Mouse (Mus musculus) MEL (cell line): ENCODE data around the gene Stradb. TPM values are rescaled to one million over a fixed set of nuclear protein-coding genes. Genes with fewer than 3 reads are reported as not detected.

ENCODE experiments used
- DNase-seq: peaks from one replicate; pipeline ENCODE4 v3.0.0; 2011; ENCODE audit warnings: low read depth, low spot score
- H3K27ac ChIP-seq: 2 replicates; pipeline ENCODE4 v1.5.1; 2012; ENCODE audit warnings: low read depth, mild to moderate bottlenecking, control low read depth, low read length, moderate library complexity; ENCODE audit not compliant: control insufficient read depth
- H3K27me3 ChIP-seq, 2 experiments: fragments of 150-350 bp in 1 of 2; sonication (generic) in 1 of 2; 2 replicates each; pipeline ENCODE4 v1.6.1; 2012; ENCODE audit warnings: low read length in 2 of 2, mild to moderate bottlenecking in 2 of 2, improper control_type of control experiment in 1 of 2, moderate library complexity in 1 of 2; ENCODE audit not compliant: insufficient read depth in 2 of 2, control insufficient read depth in 1 of 2
- H3K36me3 ChIP-seq, 2 experiments: 2 replicates each; pipeline ENCODE4 v1.6.1; 2012 to 2014; ENCODE audit warnings: low read length in 2 of 2, improper control_type of control experiment in 1 of 2, inconsistent platforms in 1 of 2, mild to moderate bottlenecking in 1 of 2; ENCODE audit not compliant: insufficient read depth in 2 of 2, control insufficient read depth in 1 of 2
- H3K4me1 ChIP-seq, 2 experiments: fragments of 150-350 bp in 1 of 2; sonication (generic) in 1 of 2; 2 replicates each; pipeline ENCODE4 v1.6.1; 2012; ENCODE audit warnings: low read length in 2 of 2, improper control_type of control experiment in 1 of 2, mild to moderate bottlenecking in 1 of 2; ENCODE audit not compliant: insufficient read depth in 2 of 2, control insufficient read depth in 1 of 2
- H3K4me3 ChIP-seq, 2 experiments: fragments of 150-350 bp in 1 of 2; sonication (generic) in 1 of 2; 2 replicates each; pipeline ENCODE4 v1.5.1; 2012; ENCODE audit warnings: low read depth in 2 of 2, low read length in 2 of 2, mild to moderate bottlenecking in 2 of 2, moderate library complexity in 2 of 2, control low read depth in 1 of 2, improper control_type of control experiment in 1 of 2; ENCODE audit not compliant: control insufficient read depth in 1 of 2, insufficient read depth in 1 of 2
- H3K79me2 ChIP-seq: 2 replicates; pipeline ENCODE4 v1.6.1; 2012; ENCODE audit warnings: mild to moderate bottlenecking, low read length, moderate library complexity; ENCODE audit not compliant: control insufficient read depth, poor library complexity, insufficient read depth
- H3K9ac ChIP-seq: 2 replicates; pipeline ENCODE4 v1.6.1; 2012; ENCODE audit warnings: low read depth, mild to moderate bottlenecking, control low read depth, low read length, moderate library complexity; ENCODE audit not compliant: control insufficient read depth, poor library complexity, severe bottlenecking
- H3K9me3 ChIP-seq: fragments of 150-350 bp; sonication (generic); replicated peaks from 2 replicates; pipeline ENCODE4 v1.6.1; 2012; ENCODE audit warnings: mild to moderate bottlenecking, low read length, improper control_type of control experiment, moderate library complexity; ENCODE audit not compliant: insufficient read depth
- BHLHE40 ChIP-seq: IDR thresholded peaks from 2 replicates; pipeline ENCODE4 v1.6.1; 2012; ENCODE audit warnings: low read depth, mild to moderate bottlenecking, inconsistent platforms, low read length, improper control_type of control experiment, borderline replicate concordance
- CHD1 ChIP-seq: IDR thresholded peaks from 2 replicates; pipeline ENCODE4 v1.6.1; 2012; ENCODE audit warnings: low read depth, mild to moderate bottlenecking, inconsistent platforms, low read length, improper control_type of control experiment
- CHD2 ChIP-seq: IDR thresholded peaks from 2 replicates; pipeline ENCODE4 v1.6.1; 2011; ENCODE audit warnings: low read length, improper control_type of control experiment
- CTCF ChIP-seq, 3 experiments: IDR thresholded peaks in 2 of 3; conservative IDR thresholded peaks in 1 of 3; 2 replicates each; pipeline ENCODE4 v1.5.1; 2011 to 2012; ENCODE audit warnings: low read length in 3 of 3, low read depth in 2 of 3, mild to moderate bottlenecking in 2 of 3, improper control_type of control experiment in 1 of 3, inconsistent platforms in 1 of 3, mixed read lengths in 1 of 3, moderate library complexity in 1 of 3; ENCODE audit not compliant: control insufficient read depth in 1 of 3, insufficient read depth in 1 of 3, poor library complexity in 1 of 3, severe bottlenecking in 1 of 3
- ETS1 ChIP-seq: IDR thresholded peaks from 2 replicates; pipeline ENCODE4 v1.6.1; 2012; ENCODE audit warnings: low read depth, mild to moderate bottlenecking, inconsistent platforms, low read length, improper control_type of control experiment, moderate library complexity
- GABPA ChIP-seq: IDR thresholded peaks from 2 replicates; pipeline ENCODE4 v1.6.1; 2012; ENCODE audit warnings: low read depth, mild to moderate bottlenecking, inconsistent platforms, low read length, improper control_type of control experiment, moderate library complexity
- HCFC1 ChIP-seq: IDR thresholded peaks from 2 replicates; pipeline ENCODE4 v1.6.1; 2012; ENCODE audit warnings: low read depth, mild to moderate bottlenecking, inconsistent platforms, low read length, improper control_type of control experiment, moderate library complexity
- JUND ChIP-seq: IDR thresholded peaks from 2 replicates; pipeline ENCODE4 v1.6.1; 2011; ENCODE audit warnings: low read depth, mild to moderate bottlenecking, improper control_type of control experiment, low read length
- KAT2A ChIP-seq: conservative IDR thresholded peaks from 2 replicates; pipeline ENCODE4 v1.6.1; 2012; ENCODE audit warnings: low read depth, low read length, improper control_type of control experiment, inconsistent platforms
- MAZ ChIP-seq: IDR thresholded peaks from 2 replicates; pipeline ENCODE4 v1.6.1; 2012; ENCODE audit warnings: low read depth, mild to moderate bottlenecking, inconsistent platforms, low read length, improper control_type of control experiment
- MEF2A ChIP-seq: IDR thresholded peaks from 2 replicates; pipeline ENCODE4 v1.6.1; 2014; ENCODE audit warnings: low read depth, mild to moderate bottlenecking, inconsistent platforms, low read length, improper control_type of control experiment; ENCODE audit not compliant: poor library complexity, insufficient replicate concordance, severe bottlenecking; ENCODE audit errors: extremely low read depth
- MXI1 ChIP-seq: IDR thresholded peaks from 2 replicates; pipeline ENCODE4 v1.6.1; 2011; ENCODE audit warnings: mild to moderate bottlenecking, low read depth, low read length, improper control_type of control experiment
- MYB ChIP-seq: IDR thresholded peaks from 2 replicates; pipeline ENCODE4 v1.6.1; 2011; ENCODE audit warnings: mild to moderate bottlenecking, low read depth, low read length, improper control_type of control experiment
- MYC ChIP-seq: IDR thresholded peaks from 2 replicates; pipeline ENCODE4 v1.6.1; 2011; ENCODE audit warnings: low read depth, mild to moderate bottlenecking, low read length, improper control_type of control experiment, moderate library complexity
- NELFE ChIP-seq: IDR thresholded peaks from 2 replicates; pipeline ENCODE4 v1.6.1; 2011; ENCODE audit warnings: low read depth, low read length, improper control_type of control experiment
- NRF1 ChIP-seq: IDR thresholded peaks from 2 replicates; pipeline ENCODE4 v1.6.1; 2014; ENCODE audit warnings: low read depth, mild to moderate bottlenecking, inconsistent platforms, low read length, improper control_type of control experiment, moderate library complexity; ENCODE audit not compliant: poor library complexity, insufficient read depth, severe bottlenecking
- POLR2AphosphoS2 ChIP-seq: IDR thresholded peaks from 2 replicates; pipeline ENCODE4 v1.6.1; 2011; ENCODE audit warnings: low read length, improper control_type of control experiment
- POLR2AphosphoS5 ChIP-seq: IDR thresholded peaks from 2 replicates; pipeline ENCODE4 v1.6.1; 2012; ENCODE audit warnings: low read depth, borderline replicate concordance, mild to moderate bottlenecking, inconsistent platforms, low read length, moderate library complexity, mixed read lengths
- RCOR1 ChIP-seq: IDR thresholded peaks from 2 replicates; pipeline ENCODE4 v1.6.1; 2012; ENCODE audit warnings: low read depth, mild to moderate bottlenecking, inconsistent platforms, low read length, improper control_type of control experiment
- SIN3A ChIP-seq: IDR thresholded peaks from 2 replicates; pipeline ENCODE4 v1.6.1; 2012; ENCODE audit warnings: low read length, improper control_type of control experiment, inconsistent platforms
- SMC3 ChIP-seq: IDR thresholded peaks from 2 replicates; pipeline ENCODE4 v1.6.1; 2011; ENCODE audit warnings: low read depth, low read length, improper control_type of control experiment
- TBP ChIP-seq: IDR thresholded peaks from 2 replicates; pipeline ENCODE4 v1.8.0; 2011; ENCODE audit warnings: low read depth, low read length, improper control_type of control experiment
- TCF12 ChIP-seq: IDR thresholded peaks from 2 replicates; pipeline ENCODE4 v1.6.1; 2014; ENCODE audit warnings: low read depth, mild to moderate bottlenecking, inconsistent platforms, low read length, improper control_type of control experiment, moderate library complexity
- UBTF ChIP-seq: IDR thresholded peaks from 2 replicates; pipeline ENCODE4 v1.6.1; 2012; ENCODE audit warnings: low read depth, mild to moderate bottlenecking, inconsistent platforms, low read length, improper control_type of control experiment, moderate library complexity, borderline replicate concordance; ENCODE audit not compliant: insufficient read depth
- USF1 ChIP-seq: IDR thresholded peaks from 2 replicates; pipeline ENCODE4 v1.6.1; 2014; ENCODE audit warnings: low read depth, mild to moderate bottlenecking, inconsistent platforms, low read length, improper control_type of control experiment, moderate library complexity
- USF2 ChIP-seq, 2 experiments: IDR thresholded peaks; 2 replicates each; pipeline ENCODE4 v1.6.1; 2011 to 2012; ENCODE audit warnings: improper control_type of control experiment in 2 of 2, low read length in 2 of 2, borderline replicate concordance in 1 of 2, inconsistent platforms in 1 of 2, low read depth in 1 of 2, mild to moderate bottlenecking in 1 of 2; ENCODE audit not compliant: insufficient read depth in 1 of 2
- ZMIZ1 ChIP-seq: IDR thresholded peaks from 2 replicates; pipeline ENCODE4 v1.6.1; 2012; ENCODE audit warnings: low read depth, mild to moderate bottlenecking, inconsistent platforms, low read length, improper control_type of control experiment, moderate library complexity
- polyA plus RNA-seq, 2 experiments: library from polyadenylated mRNA; stranded (reverse) in 1 of 2; unstranded in 1 of 2; fragments of >175 nt in 1 of 2; fragments of >200 nt in 1 of 2; gene quantifications; 2 replicates each; pipeline versions ENCODE4 v1.2.1 to v1.2.4; 2012; ENCODE audit warnings: low replicate concordance in 2 of 2, low read depth in 1 of 2; ENCODE audit not compliant: insufficient read length in 2 of 2, insufficient read depth in 1 of 2, missing spikeins in 1 of 2
- total RNA-seq: library from RNA; depleted of rRNA; stranded (reverse); fragments of 300-350 nt; gene quantifications from 2 replicates; pipeline ENCODE4 v1.2.3, GENCODE M21; 2012

Stradb gene
- total and polyA plus RNA-seq, 3 experiments: 4.2 to 11.1 TPM; not detected in 1

DNA sequence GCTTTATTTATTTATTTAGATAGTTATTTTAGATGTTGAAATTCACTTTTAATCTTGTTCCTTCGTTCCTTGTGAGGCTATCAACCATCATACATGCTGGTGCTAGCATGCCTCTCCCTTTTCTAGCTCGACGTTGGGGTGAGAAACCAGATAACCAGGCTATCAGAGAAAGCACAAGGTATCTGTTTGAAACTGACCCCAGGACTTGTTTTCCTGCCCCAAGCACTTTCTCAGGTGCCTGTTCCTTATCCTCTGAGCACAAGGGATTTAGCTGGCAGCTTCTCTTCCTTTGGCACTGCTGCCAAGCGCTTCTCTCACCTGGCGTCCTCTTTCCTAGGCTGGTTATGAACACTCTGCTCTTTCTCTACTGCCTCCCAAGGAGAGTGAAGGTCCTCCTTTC, 10.9 kb upstream of the Stradb start (continued):
- TF ChIP-seq USF1 (no peak), NRF1 (no peak), TBP (no peak), CHD1 (no peak; the same call in 1 of the 2 replicates), JUND (no peak), BHLHE40 (peak; percentile 64; the same call in 1 of the 2 replicates), MXI1 (peak; percentile 16; the same call in 1 of the 2 replicates), RCOR1 (peak; percentile 74), MYC (peak; percentile 35; the same call in 1 of the 2 replicates), TCF12 (peak; percentile 93), NELFE (no peak), UBTF (no peak), CTCF (IDR thresholded peaks at IDR 0.05 in 2 of 3, conservative IDR thresholded peaks at IDR 0.05 in 1 of 3; ENCODE audit: control insufficient read depth in 1 of 3, insufficient read depth in 1 of 3, low read depth in 2 of 3, low read length in 3 of 3, poor library complexity in 1 of 3, severe bottlenecking in 1 of 3) (no peak), MEF2A (no peak), GABPA (no peak)

DNA sequence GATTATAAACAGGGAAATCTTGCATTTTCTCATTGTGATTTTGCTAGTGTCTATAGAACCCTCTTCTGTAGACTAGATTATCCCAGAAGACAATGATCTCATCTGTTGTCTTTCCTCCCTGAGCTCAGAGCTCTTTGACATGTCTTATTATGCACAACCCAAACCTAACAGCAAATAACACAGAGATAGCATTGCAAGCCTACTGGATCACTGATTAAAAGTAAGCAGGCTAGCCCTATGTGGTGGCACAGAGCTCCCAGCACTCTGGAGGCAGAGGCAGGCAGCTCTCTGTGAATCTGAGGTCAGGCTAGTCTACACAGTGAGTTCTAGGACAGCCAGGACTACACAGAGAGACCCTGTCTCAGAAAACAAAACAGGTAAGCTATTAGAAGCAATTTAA, 10.5 kb upstream of the Stradb start:
- peaks cover 46 to 49% of the 10 kb centered on the region in 2 experiments for H3K4me1 ChIP-seq
- peak; percentile 24 for DNase-seq
- H3K9ac ChIP-seq: no peak overlapping the region

More for the DNA sequence above, 10.5 kb upstream of the Stradb start:
- no peak overlapping the region for H3K4me3 ChIP-seq
- no peaks in the 10 kb centered on the region for H3K27me3 ChIP-seq
- peaks cover 5 to 62% of the 10 kb centered on the region in 2 experiments; a peak in 3 of 4 replicates for H3K36me3 ChIP-seq
- no peak for TF ChIP-seq MAZ
- no peak for TF ChIP-seq RCOR1
- no peak for TF ChIP-seq HCFC1
- TF ChIP-seq MYC: no peak
- TF ChIP-seq SIN3A: no peak
- no peak for TF ChIP-seq POLR2AphosphoS2
- no peak for TF ChIP-seq POLR2AphosphoS5
- TF ChIP-seq ETS1: no peak
- no peak for TF ChIP-seq MYB
- TF ChIP-seq USF2 (IDR thresholded peaks at IDR 0.05; ENCODE audit: borderline replicate concordance in 1 of 2, insufficient read depth in 1 of 2, low read depth in 1 of 2, low read length in 2 of 2): no peak
- no peak for TF ChIP-seq ZMIZ1
- TF ChIP-seq CHD2: no peak
- TF ChIP-seq KAT2A: no peak
- TF ChIP-seq SMC3: no peak
- TF ChIP-seq CHD1: no peak
- no peak for TF ChIP-seq CTCF (IDR thresholded peaks at IDR 0.05 in 2 of 3, conservative IDR thresholded peaks at IDR 0.05 in 1 of 3; ENCODE audit: control insufficient read depth in 1 of 3, insufficient read depth in 1 of 3, low read depth in 2 of 3, low read length in 3 of 3, poor library complexity in 1 of 3, severe bottlenecking in 1 of 3)
- no peak for TF ChIP-seq BHLHE40
- H3K9me3 ChIP-seq: no peaks in the 10 kb centered on the region
- H3K27ac ChIP-seq: peak overlapping the region; percentile 60
- peaks cover 47% of the 10 kb centered on the region for H3K79me2 ChIP-seq
